Mouse (Mus musculus) stomach, postnatal 0 days (tissue): ENCODE measurements around the gene D430042O09Rik.

Experiments
- CTCF ChIP-seq: IDR thresholded peaks from 2 replicates; pipeline ENCODE4 v1.5.1; 2016; ENCODE audit warnings: antibody characterized with exemption, low read depth, mild to moderate bottlenecking, moderate library complexity
- EP300 ChIP-seq: optimal IDR thresholded peaks from 2 replicates; pipeline ENCODE3; 2016; ENCODE audit warnings: antibody characterized with exemption

- TF ChIP-seq EP300 (no peak), CTCF (no peak)
Observed at GRCm38 (mm10) chr7:125815733-125816132, 108.0 kb downstream of the D430042O09Rik start.
